Mouse (Mus musculus) hindbrain, embryonic 16.5 days (tissue): Measurements from ENCODE around the gene Fbxo8. TPM values are rescaled to one million over a fixed set of nuclear protein-coding genes. Genes with fewer than 3 reads are reported as not detected.

Source experiments
- ATAC-seq: fragments of 200-750 bp; cut with Nextera tagmentation; 2 replicates; pipeline ENCODE4 v1.8.0; 2017; ENCODE audit warnings: moderate TSS enrichment, moderate library complexity
- H3K27ac ChIP-seq: fragments of 300-500 bp; sonication (generic); 2 replicates; pipeline ENCODE4 v1.5.1; 2014; ENCODE audit warnings: low read depth, mild to moderate bottlenecking, control low read depth, low read length, moderate library complexity
- H3K27me3 ChIP-seq: fragments of 300-500 bp; sonication (generic); replicated peaks from 2 replicates; pipeline ENCODE4 v1.6.1; 2014; ENCODE audit warnings: low read length; ENCODE audit not compliant: control insufficient read depth, insufficient read depth
- H3K36me3 ChIP-seq: fragments of 300-500 bp; sonication (generic); 2 replicates; pipeline ENCODE4 v1.6.1; 2014; ENCODE audit warnings: mild to moderate bottlenecking, low read length, moderate library complexity, mixed read lengths; ENCODE audit not compliant: control insufficient read depth, insufficient read depth
- H3K4me1 ChIP-seq: fragments of 300-500 bp; sonication (generic); 2 replicates; pipeline ENCODE4 v1.6.1; 2014; ENCODE audit warnings: low read depth, low read length; ENCODE audit not compliant: control insufficient read depth, insufficient read depth
- H3K4me2 ChIP-seq: fragments of 300-500 bp; sonication (generic); 2 replicates; pipeline ENCODE4 v1.6.1; 2014; ENCODE audit warnings: mild to moderate bottlenecking, low read length, control low read depth, moderate library complexity
- H3K4me3 ChIP-seq: fragments of 300-500 bp; sonication (generic); 2 replicates; pipeline ENCODE4 v1.5.1; 2014; ENCODE audit warnings: mild to moderate bottlenecking, low read length, control low read depth, moderate library complexity
- H3K9ac ChIP-seq: fragments of 300-500 bp; sonication (generic); 2 replicates; pipeline ENCODE4 v1.6.1; 2014; ENCODE audit warnings: low read depth, mild to moderate bottlenecking, control low read depth, low read length, moderate library complexity
- H3K9me3 ChIP-seq: fragments of 300-500 bp; sonication (generic); 2 replicates; pipeline ENCODE4 v1.6.1; 2014; ENCODE audit warnings: mild to moderate bottlenecking, low read length, moderate library complexity; ENCODE audit not compliant: control insufficient read depth
- WGBS: fragments of 180-500 bp; shearing (Covaris S2); extraction: QIAGEN DNeasy Blood & Tissue Kit; methylation state at CpG from one replicate; pipeline ENCODE4 v1.1.7; 2014; 5-methylcytosine and 5-hydroxymethylcytosine counted together
- microRNA-seq: library from miRNA; unstranded; fragments of <30 nt; microRNA quantifications from one replicate; pipeline ENCODE4, GENCODE M21; 2017
- polyA plus RNA-seq: library from polyadenylated mRNA; unstranded; fragments of >200 nt; fragmentation: Nextera tagmentation; extraction: Ambion mirVana; gene quantifications from 2 replicates; pipeline ENCODE4 v1.2.1, GENCODE M21; 2015

Fbxo8 gene
- polyA plus RNA-seq, 1 experiment from 2014 or later: 41.7 TPM

DNA sequence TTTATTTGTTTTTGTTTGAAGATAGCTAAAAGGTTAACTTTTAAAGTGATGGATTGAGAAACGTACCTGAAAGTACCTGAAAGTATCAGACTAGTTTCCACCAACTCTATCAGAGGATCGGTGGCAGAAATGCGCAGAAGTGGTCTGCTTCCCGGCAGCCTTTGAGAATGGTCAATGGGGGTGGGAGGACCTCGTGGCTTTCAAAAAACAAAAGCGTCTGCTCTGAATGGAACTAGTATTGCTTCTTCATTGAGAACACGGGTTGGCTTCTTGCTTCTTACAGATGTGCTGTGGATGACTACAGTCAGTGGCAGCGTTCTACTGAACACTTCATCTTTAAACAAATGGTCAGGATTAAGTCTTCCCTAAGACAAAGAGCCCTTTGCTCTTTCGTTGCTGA, 68.7 kb downstream of the Fbxo8 start:
- Histone ChIP-seq H3K36me3 (no peaks in the 10 kb centered on the region), H3K4me1 (peaks cover 5% of the 10 kb centered on the region; the same call in 1 of the 2 replicates), H3K9me3 (no peaks in the 10 kb centered on the region), H3K9ac (no peak overlapping the region), H3K27ac (no peak overlapping the region), H3K27me3 (peaks cover 31% of the 10 kb centered on the region), H3K4me3 (no peak overlapping the region), H3K4me2 (no peak overlapping the region)
- WGBS: 8% methylated on average over 9 of the region's 9 CpGs
- no peak for ATAC-seq

DNA sequence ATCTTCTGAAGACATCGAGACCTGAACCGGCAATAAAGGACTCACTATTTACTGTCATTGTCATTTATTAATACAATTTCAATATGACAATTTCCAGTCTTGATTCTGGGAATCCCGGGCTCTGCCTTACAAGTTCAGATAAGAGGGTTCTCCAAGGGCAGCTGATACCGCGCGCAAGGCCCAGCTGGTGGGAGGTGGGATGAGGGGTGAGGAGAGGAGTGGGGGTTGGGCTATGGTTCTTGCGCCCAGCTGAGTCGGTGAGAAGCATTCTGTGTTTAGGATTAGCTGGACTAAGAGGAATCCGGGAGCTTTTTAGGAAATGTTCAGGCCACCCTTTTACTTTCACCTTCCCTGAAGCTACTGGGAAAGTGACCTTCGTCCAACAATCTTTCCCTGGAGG, 69.8 kb downstream of the Fbxo8 start:
- WGBS: 12% methylated on average over 10 of the region's 10 CpGs
- no peaks in the 10 kb centered on the region for H3K36me3 ChIP-seq
- no peaks in the 10 kb centered on the region for H3K9me3 ChIP-seq
- peaks cover 5% of the 10 kb centered on the region; the same call in 1 of the 2 replicates for H3K4me1 ChIP-seq
- H3K9ac ChIP-seq: no peak overlapping the region
- no peak overlapping the region for H3K4me2 ChIP-seq
- no peak overlapping the region for H3K4me3 ChIP-seq
- H3K27ac ChIP-seq: no peak overlapping the region
- peaks cover 31% of the 10 kb centered on the region for H3K27me3 ChIP-seq
- ATAC-seq: no peak

DNA sequence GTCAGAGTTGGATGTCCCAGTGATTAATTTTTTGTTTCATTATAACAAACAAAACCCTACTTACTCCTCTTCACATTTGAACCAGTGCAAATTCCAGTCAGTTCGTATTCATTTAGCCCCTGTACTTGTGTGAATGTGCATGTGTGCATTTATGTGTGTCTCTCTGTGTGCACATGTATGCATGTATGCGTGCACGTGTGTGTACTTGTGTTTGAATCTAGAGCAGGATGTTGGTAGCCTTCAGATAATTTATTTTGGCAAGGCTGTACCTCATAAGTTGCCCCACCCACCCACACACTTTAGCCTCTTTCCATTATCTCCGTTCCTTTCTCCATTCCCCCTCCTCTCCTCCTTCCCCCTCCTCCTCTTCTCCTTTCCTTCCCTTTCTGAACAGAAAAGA, 70.2 kb downstream of the Fbxo8 start:
- Histone ChIP-seq H3K27ac (no peak overlapping the region), H3K9me3 (no peaks in the 10 kb centered on the region), H3K4me2 (no peak overlapping the region), H3K27me3 (peaks cover 31% of the 10 kb centered on the region), H3K4me1 (peaks cover 5% of the 10 kb centered on the region; the same call in 1 of the 2 replicates), H3K4me3 (no peak overlapping the region), H3K9ac (no peak overlapping the region), H3K36me3 (no peaks in the 10 kb centered on the region)
- WGBS: 24% methylated on average over 4 of the region's 4 CpGs
- ATAC-seq: no peak

DNA sequence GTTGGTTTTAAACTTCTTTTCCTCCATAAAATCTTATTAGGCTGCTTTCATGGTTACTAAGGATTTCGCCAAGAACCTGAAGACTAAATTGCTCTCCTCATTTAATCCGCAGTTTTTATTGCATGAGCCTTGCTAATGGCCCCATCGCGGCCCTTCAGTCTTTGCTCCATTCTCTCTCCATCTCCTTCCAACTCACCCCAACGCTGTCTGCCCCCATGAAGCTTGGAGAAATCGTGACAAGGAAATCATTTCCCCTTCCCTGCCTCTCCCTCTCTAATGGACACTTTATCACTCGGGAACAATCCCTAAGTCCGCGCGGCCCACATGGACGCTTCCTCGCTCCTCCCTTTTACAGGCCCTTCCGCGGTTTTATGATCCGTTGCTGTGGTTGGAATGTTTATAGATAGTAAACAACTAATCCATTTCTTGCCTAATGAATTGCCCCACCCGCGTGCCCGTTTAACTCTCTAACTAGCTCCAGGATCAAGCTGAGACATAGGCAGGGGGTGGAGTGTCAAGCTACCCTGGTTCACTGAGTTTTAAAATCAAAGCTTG, 71.7 kb downstream of the Fbxo8 start:
- 1% methylated on average over 18 of the region's 18 CpGs for WGBS
- Histone ChIP-seq H3K27me3 (peaks cover 31% of the 10 kb centered on the region), H3K4me1 (peaks cover 5% of the 10 kb centered on the region; the same call in 1 of the 2 replicates), H3K9me3 (no peaks in the 10 kb centered on the region), H3K4me2 (peak overlapping the region; percentile 43), H3K27ac (no peak overlapping the region), H3K9ac (no peak overlapping the region), H3K4me3 (peak overlapping the region; percentile 24), H3K36me3 (no peaks in the 10 kb centered on the region)
- peak; percentile 57 for ATAC-seq

DNA sequence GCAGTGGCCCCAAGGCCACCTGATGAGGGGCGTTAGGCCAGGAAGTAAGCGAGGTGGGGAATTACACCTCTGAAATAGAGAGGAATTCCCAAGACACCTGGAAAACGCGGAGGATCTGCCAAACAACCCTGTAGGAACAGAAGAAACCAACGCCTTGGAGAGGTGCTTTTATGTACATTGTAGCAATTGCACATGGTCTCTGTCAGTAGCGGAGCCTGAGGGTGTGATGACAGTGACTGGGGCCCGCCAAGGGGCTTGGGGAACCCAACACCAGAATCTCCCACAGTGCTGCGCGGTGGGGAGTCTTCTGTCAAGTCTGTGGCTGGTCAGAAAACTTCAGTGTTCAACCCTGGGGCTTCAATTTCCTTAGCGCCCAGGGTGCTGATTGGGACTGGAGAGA, 72.5 kb downstream of the Fbxo8 start:
- ATAC-seq: no peak
- Histone ChIP-seq H3K4me1 (peaks cover 5% of the 10 kb centered on the region; the same call in 1 of the 2 replicates), H3K36me3 (no peaks in the 10 kb centered on the region), H3K27ac (no peak overlapping the region), H3K9me3 (no peaks in the 10 kb centered on the region), H3K4me3 (no peak overlapping the region), H3K9ac (no peak overlapping the region), H3K4me2 (no peak overlapping the region), H3K27me3 (peaks cover 31% of the 10 kb centered on the region)
- 7% methylated on average over 10 of the region's 10 CpGs for WGBS

DNA sequence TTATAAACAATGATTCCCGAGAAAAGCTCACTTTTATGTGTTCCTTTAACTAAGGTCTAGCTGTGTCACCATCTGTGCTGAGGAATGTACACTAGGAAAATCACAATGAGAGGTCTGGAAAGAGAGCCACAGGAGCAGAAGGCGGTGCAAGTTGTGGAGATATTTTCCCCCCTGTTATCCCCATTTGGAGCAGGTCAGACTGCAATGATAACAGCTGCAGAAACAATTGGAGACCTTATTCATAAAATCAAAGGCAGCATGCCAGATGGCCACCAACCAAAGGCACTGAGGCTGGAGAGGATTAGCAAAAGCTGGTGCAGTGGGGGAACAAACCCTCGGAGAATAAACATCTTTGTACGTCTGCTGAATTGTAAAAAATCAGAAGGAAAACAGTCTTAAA, 78.3 kb downstream of the Fbxo8 start:
- Histone ChIP-seq H3K9ac (no peak overlapping the region), H3K4me3 (no peak overlapping the region), H3K9me3 (no peaks in the 10 kb centered on the region), H3K4me2 (no peak overlapping the region), H3K27ac (no peak overlapping the region), H3K36me3 (no peaks in the 10 kb centered on the region), H3K27me3 (no peaks in the 10 kb centered on the region; the same call in 1 of the 2 replicates), H3K4me1 (no peaks in the 10 kb centered on the region)
- 24% methylated on average over 4 of the region's 4 CpGs for WGBS
- ATAC-seq: peak; percentile 75

DNA sequence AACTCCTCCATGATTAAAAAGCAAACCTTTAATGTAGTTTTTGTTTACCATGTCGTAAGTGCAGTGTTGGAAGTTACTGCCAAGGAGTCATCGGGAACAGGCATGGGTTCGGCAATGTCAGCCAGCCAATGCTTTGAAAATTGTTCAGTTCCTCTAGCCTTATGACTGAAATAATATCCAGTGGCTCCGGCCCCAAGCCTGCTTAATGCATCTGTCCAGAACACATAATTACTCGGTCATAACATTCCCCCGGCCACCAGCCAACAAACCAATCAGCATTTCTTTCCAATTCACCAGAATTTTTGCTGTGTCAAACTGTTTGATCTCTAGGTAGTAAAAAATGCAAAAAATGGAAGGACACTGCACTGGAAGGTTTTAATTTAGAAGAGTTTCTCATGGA, 88.4 kb downstream of the Fbxo8 start:
- H3K27me3 ChIP-seq: no peaks in the 10 kb centered on the region
- no peak for ATAC-seq
- no peaks in the 10 kb centered on the region for H3K4me1 ChIP-seq
- no peaks in the 10 kb centered on the region for H3K36me3 ChIP-seq
- no peak overlapping the region for H3K4me3 ChIP-seq
- no peaks in the 10 kb centered on the region for H3K9me3 ChIP-seq
- H3K4me2 ChIP-seq: no peak overlapping the region
- 78% methylated on average over 6 of the region's 6 CpGs for WGBS
- H3K27ac ChIP-seq: no peak overlapping the region
- no peak overlapping the region for H3K9ac ChIP-seq

Small RNA genes lying within 50 kb of the gene (microRNA-seq; reads per million reads assigned to microRNA genes)
- gene Gm25992: not detected

Other genes starting within 250 kb of the Fbxo8 start
- gene Cep44, start within 50 bp of the Fbxo8 start, polyA plus RNA-seq: 20.3 and 22.1 TPM in 2 replicates